Mouse (Mus musculus) layer of hippocampus, adult 11-12 months (tissue): ENCODE results near the gene Gba.
"Not testable (repeated sequence)": the region's sequence is repeated elsewhere in the genome, so short reads cannot be mapped to it uniquely, and the experiment has no call there.

Experiments used
- DNase-seq: peaks from one replicate; pipeline ENCODE4 v3.0.0; 2022; ENCODE audit warnings: low spot score

The Gba gene

DNA sequence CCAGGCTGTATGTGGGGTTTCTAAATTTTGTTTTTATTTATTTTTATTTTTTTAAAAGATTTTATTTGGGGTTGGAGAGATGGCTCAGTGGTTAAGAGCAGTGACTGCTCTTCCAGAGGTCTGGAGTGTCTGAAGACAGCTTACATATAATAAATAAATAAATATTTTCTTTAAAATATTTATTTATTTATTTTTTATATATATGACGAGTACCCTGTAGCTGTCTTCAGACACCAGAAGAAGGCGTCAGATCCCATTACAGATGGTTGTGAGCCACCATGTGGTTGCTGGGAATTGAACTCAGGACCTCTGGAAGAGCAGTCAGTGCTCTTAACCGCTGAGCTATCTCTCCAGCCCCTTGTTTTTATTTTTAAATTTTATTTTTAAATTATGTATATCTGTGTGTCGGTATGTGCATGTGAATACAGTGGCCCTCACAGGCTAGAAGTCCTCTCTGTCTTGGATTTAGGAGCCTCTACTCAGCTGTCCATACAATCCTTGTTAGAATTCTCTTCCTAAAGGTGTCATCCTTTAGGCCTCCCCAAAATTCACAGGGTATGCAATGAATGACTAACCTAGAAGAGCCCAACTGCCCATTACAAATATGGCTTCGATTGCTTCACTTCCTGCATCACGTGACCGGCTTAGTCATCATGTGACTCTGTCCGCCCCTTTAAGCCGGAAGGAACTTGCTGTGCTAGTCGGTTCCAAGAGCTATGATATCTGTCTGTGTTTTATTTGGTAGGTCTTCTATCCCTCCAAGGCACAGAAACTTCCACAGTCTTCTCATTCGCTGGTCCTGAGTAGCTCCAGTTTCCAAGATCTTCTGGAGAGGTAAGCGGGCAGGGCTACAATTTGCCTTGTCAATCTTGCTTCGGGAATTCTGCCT lies at the start of gene Gba:
Gba (plus strand) TSS at position 676 of the 889 bp plus-strand sequence.
- DNase-seq = peak; percentile 88

DNA sequence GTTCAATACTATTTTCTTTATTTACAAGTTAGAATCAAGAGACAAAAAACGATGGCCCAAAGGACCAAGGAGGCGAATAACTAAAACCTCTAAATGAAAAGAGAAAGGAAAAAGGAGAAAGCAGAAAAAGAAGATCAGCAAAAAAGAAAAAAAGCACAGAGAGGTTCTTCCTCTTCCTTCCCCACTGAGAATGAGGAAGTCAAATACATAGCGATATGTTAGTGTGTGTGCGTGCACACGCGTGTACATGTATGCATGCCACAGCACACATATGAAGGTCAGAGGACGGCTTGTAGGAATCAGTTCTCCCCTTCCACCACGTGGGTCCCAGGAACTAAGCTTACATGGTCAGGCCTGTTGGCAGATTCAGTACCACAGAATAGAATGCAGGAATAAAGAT lies 45.8 kb upstream of the Gba start:
- no peak for DNase-seq

DNA sequence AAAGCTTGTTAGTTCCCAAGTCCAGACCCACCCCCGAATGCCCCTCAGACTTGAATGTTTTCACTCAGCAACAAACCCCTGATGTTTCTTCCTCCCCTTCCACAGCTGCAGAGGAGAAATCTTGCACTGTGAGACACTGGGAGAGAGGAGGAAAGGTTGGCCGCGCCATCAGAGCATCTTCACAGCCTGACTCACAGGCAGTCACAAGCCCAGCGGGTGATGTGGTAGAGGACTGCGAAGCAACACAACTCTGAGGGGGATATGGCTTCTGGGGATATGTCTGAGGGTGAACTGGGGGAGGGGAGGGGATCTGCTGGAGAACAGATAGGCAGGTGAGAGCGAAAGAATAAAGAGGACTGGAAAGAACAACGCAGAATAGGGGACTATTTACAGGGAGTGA lies 44.1 kb upstream of the Gba start:
- no peak for DNase-seq

DNA sequence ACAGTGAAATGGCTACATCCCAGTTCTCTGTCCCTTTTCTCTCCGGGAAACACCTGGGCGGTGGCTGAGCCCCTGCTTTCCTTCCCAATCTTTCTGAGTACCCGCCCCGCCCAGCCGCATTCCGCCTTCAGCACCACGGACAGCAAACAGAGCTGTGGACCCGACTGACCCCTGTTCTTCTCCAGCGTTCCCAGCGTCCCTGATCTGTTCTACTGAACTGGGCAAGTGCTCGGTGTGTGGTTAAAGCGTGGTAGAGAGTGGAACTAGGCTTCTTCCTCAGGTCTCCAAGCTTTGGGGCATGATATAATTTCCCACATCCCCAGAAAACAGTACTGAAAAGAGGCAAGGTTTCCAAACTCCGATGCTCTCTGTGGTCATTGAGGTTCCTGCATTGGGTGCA lies 43.5 kb upstream of the Gba start:
- DNase-seq = no peak

DNA sequence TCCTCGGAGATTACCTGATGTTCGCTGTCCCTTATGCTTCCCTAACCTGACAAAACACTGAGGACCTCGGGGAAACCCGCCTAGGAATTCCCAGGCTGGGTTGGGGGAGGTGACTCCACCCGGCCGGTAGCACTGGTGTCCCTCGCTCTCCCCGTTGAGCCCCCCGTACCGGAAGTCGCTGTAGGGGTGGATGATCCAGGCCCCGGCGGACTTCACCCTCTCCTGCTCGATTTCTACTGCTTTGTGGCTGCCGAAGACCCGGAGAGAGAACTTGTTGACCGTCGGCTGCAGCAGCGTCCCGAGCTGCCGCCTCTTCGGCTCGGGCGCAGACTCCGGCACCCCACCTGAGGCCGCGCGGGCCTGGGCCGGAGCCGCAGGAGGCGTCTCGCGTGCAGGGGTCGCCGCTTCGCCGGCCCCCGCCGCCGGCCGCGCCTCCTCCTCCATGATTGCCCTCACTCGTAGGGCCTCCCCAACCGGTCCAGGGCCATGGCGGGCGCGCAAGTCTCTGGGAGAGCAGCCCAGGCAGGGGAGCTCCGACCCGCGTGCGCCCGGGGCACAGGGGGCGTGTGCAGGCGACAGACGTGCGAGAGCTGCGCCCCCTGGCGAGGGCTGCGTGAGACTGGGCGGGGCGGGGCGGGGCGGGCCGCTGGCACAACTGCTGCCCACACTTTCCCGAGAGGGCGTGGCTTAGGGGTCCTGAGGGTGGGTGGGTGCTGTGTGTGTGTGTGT lies 42.9 kb upstream of the Gba start, which contains the start of gene Hcn3:
Hcn3 (minus strand) TSS at position 581 of the 729 bp plus-strand sequence.
- peak; percentile 41 for DNase-seq

DNA sequence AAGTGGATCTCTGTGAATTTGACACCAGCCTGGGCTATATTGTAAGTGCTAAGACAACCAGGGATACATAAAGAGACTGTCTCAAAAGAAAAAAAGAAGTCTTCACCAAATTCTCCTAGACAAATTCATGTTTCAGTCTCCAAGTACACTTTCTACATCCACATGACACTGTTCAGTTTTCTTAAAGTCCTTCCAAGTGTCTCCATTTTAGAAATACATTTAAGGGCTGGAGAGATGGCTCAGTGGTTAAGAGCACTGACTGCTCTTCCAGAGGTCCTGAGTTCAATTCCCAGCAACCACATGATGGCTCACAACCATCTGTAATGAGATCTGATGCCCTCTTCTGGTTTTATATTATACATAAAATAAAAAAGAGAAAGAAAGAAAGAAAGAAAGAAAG lies 41.5 kb upstream of the Gba start:
- not testable (repeated sequence) for DNase-seq

DNA sequence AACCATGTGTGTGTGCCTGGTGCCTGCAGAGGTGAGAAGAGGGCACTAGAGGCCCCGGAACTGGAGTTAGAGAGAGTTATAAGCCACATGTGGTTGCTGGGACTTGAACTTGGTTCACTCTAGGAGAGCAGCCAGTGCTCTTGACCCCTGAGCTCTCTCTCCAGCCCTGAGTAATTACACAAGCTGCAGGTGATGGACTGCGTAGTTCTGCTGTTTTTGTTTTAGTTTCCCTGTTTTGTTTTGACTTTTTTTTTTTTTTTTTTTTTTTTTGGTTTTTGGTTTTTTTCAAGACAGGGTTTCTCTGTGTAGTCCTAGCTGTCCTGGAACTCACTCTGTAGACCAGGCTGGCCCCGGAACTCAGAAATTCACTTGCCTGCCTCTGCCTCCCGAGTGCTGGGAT lies 40.9 kb upstream of the Gba start:
- DNase-seq = no peak

DNA sequence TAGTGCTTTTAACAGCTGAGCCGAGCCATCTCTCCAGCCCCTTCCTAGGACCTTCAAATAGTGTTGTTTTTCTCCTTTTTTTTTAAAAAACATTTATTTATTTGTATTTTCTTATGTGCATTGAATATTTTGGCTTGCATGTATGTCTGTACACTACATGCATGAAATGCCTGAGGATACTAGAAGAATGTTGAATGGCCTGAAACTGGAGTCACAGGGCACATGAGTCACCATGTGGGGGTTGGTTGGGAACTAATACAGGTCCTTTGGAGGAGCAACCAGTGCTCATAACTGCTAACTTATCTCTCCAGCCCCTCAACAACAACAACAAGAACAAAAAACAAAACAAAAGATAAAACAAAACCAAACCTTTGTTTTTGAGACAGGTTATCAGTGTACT lies 39.6 kb upstream of the Gba start:
- no peak for DNase-seq

DNA sequence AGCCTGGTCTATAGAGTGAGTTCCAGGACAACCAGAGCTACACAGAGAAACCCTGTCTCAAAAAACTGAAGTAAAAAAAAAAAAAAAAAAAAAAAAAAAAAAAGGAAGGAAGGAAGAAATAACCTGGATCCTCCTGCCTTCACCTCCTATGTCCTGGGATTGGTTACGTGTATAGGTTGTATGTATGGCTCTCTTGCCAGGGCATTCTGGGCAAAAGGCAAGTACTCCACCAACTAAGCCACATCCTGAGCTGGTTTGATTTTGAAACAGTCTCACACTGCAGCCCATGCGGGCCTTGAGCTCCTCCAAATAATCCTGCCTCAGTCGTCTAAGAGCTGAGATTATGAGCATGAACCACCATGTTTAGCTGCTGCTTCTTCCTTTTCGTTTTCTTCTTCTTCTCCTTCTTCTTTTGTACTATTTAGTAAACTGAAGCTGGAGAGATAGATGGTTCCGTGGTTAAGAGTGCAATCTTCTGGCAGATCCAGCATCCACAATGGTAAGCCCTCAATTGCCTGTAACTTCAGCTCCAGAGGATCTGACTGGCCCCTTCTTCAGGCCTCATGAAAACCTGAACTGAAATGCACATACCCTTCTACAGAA lies 39.0 kb upstream of the Gba start:
- no peak for DNase-seq

DNA sequence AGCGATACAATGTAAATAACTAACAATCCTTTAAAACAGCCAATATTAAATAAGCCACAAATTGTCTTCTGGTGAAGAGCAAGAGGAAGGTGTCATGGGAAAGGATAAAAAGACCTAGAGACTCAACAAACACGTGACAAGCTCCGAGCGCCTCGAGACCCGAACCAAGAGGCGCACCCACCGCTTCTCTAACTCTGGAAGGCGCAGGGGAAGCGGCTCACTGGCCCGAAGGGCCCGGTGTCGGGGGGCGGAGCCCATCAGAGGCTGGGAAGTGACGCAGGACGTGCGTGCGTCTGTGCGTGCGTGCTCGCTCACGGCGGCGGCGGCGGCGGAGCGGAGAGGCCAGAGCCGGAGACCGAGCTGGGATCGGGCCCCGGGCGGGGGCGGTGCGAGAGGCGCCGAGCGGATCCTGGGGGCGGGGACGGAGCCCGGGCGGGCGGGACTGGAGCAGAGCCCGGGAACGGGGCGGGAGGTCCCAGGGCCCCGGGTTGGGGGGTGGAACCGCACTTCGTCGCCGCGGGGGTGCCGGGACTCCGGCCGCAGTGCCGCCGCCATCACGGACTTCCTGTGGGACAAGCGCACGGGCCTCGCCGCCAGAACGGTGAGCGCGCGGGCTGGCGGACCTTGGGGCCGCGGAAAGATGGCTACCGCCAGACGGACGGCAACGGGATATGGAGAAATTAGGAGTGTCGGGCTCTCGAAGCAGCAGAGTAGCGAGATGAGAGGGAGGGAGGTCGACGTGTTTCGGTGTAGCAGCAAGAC lies 38.0 kb upstream of the Gba start, which contains the start of gene Clk2:
Clk2 (plus strand) TSS at position 290 of the 762 bp plus-strand sequence.
- DNase-seq = peak; percentile 93

DNA sequence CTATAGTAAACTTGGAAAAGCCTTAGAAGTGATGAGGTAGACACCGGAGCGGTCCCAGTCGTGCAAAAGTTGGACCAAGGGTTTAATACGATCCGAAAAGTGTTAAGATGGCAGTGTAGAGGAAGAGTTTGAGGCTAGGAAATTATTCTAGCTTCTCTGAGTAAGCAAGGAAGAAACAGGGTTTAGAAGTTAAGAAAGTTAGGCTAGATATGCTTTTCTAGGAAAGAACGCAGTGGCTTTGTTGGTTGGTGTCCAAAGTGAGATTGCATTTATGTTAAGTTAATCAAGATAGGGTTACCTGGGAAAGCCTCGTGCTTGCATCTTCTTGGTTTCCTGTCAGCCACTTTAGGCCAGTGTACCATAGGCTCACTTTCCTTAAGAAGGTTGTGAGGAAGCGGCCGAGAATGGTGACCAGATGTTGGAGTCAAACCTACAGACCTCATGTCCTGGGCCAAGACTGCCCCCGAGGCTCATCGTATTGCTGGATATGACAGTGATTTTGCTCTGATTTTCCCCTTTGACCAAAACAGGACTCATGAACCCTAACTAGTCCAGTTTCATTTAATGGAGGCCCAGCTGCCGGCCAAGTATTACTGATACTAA lies 37.4 kb upstream of the Gba start:
- DNase-seq = no peak

DNA sequence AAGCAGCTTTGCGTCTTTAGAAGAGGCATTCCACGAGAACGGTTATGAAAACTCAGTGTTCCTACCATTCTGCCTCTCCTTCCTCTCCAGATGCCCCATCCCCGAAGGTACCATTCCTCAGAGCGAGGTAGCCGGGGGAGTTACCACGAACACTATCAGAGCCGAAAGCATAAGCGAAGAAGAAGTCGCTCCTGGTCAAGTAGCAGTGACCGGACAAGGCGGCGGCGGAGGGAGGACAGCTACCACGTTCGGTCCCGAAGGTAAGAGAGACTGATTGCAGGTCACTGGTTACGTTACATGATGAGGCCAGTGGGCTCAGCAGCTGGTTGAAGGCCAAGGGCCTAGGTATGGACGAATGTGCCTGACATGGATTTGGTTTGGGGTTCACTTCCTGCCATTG lies 35.8 kb upstream of the Gba start:
- DNase-seq = no peak

DNA sequence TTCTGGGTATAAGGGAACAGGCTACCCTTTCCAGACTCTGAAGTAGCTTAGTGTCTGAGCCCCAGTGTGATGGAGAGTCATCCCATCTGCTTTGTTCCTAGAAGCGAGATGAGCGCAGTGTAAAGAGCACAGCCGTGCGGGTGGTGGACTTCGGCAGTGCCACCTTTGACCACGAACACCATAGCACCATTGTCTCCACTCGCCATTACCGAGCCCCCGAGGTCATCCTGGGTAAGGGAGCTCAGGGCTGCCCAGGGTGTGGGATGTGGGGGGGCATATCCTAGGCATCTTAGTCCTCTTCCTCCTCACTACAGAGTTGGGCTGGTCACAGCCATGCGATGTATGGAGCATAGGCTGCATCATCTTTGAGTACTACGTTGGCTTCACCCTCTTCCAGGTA lies 27.9 kb upstream of the Gba start:
- no peak for DNase-seq

DNA sequence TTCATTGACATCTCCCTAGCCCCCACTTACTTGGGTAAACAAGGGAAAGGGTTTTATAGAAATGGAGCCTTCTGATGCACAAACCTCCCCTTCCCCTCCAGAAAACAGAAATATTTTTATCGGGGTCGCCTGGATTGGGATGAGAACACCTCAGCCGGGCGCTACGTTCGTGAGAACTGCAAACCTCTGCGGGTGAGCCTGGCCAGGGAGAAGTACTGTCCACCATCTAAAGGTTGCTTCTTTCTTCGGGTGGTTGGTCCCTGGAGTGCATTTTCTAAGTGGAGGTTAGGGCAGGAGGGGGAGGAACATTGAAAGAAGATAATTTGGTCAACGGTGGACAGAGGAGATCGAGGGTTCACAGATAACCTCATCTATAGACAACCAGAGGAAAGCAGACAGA lies 27.2 kb upstream of the Gba start:
- no peak for DNase-seq

DNA sequence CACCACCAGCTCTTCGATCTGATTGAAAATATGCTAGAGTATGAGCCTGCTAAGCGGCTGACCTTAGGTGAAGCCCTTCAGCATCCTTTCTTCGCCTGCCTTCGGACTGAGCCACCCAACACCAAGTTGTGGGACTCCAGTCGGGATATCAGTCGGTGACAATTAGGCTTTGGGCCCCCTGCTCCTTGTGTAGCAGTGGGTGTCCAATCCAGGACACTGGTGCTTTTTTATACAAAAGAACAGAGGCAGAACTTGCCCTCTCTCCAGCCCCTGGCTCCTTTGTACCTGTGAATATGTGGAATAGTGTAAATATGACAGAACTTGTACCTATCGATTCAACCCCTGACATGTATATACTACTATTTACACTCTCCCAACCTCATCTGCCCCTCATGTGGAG lies 26.3 kb upstream of the Gba start:
- no peak for DNase-seq

DNA sequence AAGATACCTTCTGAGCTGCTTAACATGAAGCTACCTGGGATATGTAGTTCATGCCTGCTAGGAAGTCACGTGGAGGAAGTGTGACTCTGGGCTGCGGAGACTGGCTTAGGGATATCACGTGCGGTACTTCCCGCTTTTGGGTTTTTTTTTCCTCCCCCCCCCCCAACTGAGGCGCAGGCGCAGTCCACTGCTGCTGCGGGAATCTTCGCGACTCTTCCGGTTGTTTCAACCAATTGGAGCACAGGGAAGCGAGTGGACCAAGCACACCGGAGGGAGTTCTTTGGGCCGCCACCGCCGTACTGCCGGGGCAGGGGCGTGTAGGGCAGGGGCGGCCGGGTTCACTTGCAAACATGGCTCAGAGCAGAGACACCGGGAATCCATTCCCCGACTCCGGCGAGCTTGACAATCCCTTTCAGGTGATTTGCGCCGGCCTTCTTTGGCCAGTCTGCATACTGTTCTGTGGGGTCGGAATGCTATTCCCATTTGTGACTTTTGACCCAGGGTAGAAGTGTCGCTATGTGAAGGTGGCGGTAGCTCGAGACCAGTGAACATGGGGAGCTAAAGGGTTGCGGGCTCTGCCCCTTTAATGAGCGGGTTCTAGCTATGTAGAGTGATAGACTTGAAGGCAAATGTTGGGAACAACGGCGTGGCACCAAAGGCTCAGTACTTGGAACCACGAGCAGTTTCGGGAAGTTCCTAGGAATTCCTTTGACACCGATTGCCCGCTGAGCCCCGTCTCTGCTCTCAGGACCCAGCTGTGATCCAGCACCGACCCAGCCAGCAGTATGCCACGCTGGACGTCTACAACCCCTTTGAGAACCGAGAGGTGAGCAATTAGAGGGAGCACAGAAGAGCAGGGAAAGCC lies 25.3 kb upstream of the Gba start, which contains the start of gene Scamp3:
Scamp3 (plus strand) TSS at position 232 of the 865 bp plus-strand sequence.
- peak; percentile 91 for DNase-seq

DNA sequence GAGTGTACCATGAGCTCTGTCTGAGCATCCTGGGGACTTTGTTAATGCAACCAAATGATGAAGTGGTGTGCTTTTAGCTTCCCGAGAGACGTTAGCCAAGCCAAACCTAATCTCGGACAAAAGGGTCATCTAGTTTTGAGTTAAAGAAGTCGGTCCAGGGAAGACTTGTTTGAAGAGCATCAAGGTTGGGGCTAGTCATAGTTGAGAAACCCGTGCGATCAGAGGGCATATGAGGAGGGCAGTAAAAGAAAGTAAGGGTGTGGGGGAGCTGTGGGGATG lies 24.7 kb upstream of the Gba start:
- no peak for DNase-seq

DNA sequence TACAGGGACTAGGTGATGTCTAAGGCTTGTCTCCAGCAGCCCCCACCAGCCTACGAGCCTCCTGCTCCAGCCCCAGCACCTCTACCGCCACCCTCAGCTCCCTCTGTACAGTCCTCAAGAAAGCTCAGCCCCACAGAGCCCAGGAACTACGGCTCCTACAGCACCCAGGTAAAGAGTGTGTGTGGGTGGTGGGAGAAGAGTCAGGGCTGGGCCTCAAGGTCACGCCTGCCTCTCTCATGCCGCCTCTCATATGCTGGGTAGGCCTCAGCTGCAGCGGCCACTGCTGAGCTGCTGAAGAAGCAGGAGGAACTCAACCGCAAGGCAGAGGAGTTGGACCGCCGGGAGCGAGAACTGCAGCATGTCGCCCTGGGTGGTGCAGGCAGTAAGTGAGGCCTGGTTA lies 23.7 kb upstream of the Gba start:
- no peak for DNase-seq

DNA sequence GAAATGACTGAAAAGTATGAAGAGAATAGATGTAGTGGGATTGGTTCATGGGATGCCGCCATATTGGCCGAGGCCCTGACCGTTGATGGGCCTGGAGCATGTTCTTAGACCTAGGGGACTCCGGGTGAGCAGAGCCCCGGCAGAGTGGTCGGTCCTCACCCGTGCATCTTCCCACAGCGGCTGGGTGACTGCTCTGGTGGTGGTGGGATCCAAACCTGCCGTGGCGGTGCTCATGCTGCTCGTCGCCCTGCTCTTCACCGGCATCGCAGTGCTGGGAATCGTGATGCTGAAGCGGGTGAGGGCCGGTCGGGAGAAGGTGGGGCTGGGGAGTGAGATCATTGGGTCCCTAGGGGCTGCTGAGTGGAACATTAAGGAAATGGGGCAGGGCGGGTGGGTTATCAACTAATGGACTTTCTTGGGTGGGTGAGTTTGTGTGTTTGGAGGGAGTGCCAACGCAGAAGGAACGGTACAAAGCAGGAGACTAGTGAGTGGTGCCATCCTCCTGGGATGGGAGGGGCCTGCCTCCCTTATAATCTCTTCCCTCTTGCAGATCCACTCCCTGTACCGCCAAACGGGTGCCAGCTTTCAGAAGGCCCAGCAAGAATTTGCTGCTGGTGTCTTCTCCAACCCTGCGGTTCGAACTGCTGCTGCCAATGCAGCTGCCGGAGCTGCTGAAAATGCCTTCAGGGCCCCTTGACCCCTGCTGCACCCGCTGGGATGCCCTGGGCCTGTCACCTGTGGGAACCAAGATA lies 20.8 kb upstream of the Gba start:
- no peak for DNase-seq

DNA sequence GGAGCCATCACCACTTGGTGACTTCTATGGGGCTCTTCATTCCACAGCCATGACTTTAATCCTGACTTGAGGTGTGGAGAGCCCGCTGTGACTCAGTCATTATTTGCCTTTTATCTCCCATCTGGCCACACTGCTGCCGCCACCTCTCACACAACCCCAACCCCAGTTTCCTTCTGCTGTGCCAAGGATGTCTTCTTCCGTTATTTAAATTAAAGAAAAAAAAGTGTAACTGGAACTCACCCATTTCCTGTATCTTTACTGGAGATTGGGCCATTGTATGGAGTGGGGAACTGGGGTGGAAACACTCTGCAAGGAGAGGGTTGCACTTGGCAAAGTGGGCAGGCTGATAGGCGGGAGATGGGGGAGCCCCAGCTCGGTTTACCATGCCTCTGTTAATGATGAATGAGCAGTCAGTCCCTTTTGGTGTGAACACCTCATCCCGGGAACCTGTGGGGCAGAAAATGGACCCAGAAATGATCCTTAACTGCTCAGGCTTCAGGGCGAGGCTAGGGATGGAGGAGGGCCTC lies 20.1 kb upstream of the Gba start:
- DNase-seq = no peak
